Mouse (Mus musculus): ENCODE measurements around the gene Nell1.

Nell1 gene

DNA sequence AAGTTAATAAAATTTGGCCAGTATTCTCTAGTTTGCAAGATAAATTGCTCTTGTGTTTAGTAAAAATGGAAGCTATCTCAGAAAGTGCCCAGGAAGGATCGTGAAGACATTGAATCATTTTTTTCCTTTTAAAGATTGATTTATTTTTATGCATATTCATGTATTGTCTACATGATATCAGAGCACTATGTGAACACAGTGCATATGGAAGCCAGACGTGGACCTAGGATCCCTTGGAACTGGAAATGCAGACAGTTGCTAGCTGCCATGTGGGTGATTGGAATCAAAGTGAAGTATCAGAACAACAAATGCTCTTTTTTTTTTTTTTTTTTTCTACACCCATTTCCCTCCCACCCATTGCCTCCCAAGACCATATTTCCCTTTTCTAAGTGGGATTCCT, 79.0 kb downstream of the Nell1 start:
- no peak for DNase-seq

DNA sequence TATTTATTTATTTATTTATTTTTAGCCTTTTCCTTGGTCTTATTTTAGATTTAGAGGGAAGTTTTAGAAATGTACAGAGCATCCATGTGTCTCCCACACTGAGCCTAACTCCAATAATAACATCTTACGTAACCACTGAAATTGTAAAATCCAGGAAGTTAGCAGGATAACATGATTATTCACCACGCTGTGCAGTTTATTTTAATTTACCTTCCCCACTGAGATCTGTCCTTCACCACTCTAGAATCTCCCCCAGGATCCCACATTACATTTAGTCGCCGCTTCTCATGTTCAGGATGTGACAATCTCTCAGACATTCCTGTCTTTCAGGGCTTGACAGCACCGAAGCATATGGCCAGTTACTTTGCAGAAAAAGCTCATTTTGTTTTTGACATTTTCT, 119.8 kb downstream of the Nell1 start:
- no peak for DNase-seq

DNA sequence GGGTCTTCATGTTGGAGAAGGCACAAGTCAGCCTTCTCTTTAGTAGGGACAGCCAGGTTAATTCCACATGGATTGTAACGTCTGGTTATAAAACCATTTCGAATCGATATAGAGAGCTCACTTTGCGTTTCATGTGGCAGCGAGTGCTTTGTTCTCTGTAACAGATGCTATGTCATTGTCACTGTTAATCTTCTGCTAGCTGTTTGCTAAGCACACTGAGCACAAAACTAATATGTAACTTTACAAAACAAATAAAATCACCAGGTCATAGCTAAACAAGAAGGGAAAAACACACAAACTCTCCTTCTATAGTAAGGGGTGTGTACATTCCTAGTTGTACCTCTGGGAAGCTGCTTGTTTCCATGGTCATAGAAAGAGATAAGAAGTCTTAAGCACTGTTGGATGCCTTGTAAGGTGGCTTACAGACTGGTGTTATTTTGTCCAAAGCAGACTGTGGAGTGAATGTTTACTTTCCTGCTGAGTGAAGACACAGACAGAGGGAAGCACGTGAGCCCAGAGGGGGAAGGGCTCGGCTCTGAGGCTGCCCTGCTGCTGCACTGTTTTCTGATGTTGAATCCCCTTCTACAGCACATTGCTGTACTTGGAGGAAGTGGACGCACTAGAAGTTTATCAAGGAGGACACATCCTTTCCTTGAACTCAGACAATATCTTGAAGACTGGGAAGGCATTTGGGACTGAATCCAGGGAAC, 131.1 kb downstream of the Nell1 start:
- DNase-seq = no peak

DNA sequence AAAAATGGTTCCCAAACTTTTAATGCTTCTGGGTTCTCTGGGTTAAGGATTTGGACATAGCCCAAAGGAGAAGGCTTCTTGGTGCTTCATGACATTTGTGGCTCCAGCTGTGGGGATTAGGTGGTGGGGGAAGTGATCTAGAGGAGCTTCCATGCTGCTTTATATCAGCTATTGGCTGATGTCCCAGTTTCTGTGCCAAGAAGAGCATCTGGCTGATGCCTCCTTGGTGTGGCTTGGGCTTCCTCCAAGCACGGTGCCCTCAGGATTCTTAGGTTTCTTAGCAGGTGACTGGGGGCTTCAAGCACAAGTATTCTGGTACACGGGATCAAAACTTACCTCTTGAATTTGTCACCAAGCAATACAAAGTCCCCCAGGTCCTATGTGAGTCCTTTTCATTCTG, 132.6 kb downstream of the Nell1 start:
- no peak for DNase-seq

DNA sequence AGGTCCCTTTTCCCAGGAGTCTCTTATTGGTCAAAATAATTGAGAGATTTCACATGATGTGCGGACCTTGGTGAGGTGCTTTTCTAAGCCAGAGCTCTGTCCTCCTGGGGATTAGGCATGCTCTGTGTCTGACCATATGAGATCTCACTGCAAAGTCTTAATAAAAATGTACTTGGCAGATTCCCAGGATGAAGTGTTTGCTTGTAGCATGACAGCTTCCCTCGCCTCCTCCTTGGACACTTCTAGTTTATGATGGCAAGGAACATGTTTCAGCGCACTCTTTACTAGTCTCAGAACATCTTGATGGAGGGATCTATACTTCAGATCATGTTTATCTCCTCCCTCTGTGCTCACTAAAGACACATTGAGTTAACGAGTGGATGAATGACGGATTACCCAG, 143.7 kb downstream of the Nell1 start:
- DNase-seq = no peak

DNA sequence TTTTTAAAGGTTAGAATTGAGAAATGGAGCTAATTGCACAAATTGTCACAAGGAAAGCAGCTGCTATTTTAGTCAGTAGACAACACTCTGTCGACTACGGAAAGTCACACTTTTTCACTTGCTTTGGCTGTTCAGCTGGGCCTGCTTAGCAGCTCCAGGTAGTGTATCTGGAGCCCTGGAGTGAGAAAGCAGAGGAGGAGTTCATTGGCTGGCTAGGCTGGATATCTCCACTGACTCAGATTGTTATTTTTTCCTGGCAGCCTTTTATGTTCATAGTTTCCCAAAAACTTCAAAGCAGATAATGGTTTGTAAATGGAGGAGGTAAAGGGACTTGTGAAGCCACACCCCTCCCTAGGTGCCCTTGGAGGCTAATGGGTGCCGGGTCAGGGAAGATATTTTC, 163.0 kb downstream of the Nell1 start:
- no peak for DNase-seq

DNA sequence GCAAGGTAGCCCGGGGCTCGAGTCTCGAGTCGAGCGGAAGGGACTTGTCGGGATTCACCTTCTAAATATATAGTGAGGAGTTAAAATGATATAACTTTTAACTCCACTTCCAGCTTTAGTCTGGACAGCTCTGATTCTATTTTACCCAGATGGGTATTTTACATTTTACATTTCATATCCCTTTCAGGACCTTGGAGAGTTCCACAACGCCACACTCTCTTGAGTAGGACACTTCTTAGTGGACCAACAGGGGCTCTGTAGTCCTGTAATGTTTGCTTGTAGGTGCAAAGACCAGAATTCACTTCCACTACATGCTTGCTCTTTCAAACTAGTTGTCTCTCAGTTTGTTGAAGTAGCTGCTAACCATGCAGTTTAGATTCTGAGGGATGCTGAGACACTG, 174.7 kb downstream of the Nell1 start:
- no peak for DNase-seq

DNA sequence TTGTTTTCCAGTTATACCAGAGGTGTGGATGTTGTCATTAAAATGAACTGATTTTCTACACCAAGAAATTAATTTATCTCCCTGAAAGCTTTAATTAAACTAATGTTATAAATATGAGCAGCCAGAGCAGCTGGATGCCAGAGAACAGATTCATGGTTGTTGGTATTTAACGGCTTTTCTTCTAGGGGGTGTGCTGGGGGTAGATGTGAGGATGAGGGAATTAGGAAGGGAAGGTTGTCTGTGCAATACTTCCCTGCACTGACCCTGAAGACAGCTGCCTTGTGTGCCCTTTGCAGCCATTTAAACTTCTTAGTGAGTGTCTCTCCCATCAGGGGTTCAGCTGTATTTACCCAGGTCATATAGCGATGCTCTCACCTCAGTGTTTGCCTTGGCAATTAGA, 176.2 kb downstream of the Nell1 start:
- no peak for DNase-seq

DNA sequence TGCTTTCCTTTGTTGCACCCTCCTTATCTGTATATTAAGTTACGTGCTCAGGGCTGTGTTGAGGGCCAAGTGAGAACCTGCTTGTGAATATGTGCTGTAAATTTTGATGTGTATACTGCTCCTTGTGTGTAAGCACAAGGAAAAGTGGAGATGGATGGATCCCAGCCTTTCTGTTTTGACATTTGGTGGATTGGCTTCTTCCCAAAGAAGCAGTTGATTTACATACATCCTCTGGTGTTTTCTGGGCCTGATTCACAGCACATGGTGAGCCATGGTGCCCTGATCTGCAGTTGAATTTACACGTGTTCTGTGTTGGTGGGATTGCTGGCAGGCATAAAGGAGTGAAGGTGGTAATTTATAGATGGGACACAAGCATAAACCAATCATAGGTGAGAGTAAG, 179.0 kb downstream of the Nell1 start:
- no peak for DNase-seq

DNA sequence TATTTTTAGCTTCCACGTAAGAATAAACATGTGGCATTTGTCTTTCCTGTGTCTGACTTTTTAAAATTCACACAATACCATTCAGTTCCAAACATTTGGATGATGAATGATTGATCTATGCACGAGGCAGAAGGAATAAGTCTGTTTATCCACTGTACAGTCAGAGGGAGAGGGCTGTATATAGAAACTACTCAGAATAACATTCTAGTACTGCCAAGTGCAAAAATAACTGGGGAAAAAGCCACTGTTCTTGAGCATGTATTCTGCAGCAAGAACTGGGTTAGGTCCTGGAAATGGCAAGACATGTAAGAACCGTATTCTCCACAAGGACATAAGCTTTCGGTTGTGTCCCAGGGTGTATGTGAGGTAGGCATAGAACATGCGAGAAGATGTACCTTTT, 187.9 kb downstream of the Nell1 start:
- no peak for DNase-seq

DNA sequence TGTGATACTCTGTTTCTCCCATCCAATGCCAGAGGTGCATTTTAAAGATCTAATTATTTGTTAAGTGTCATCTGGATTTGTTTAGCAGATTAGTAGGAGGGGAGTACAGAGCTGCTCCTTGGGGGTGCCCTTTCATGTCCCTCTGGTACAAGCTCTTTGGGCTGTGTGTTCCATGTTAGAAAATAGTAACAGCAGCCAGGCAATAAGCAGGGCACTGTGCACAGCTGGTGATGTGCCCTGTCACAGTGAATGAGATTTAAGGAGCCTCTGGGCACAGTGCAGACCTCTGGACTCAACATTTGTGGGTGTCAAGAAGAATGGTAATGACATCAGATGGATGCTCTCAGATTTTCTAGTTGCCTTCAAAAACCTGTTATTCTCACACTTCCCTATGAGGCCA, 194.1 kb downstream of the Nell1 start:
- DNase-seq = no peak

DNA sequence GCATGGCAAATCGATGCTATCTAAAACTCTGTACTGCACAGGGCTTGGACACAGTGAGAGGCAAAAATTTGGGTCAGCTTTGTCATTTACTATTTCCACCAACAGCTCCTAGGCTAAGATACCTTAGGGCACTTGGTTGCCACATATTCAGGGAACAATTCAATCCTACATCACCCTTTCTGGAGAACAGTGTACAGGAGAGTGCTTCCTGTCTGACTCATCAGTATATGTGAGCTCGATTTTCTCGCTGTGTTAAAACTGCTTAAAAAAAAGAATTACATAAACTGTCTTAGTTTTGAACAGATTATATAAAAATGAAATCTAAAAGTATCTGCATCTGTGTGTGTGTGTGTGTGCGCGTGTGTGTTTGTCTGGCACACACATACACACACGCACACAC, 211.6 kb downstream of the Nell1 start:
- DNase-seq = no peak

DNA sequence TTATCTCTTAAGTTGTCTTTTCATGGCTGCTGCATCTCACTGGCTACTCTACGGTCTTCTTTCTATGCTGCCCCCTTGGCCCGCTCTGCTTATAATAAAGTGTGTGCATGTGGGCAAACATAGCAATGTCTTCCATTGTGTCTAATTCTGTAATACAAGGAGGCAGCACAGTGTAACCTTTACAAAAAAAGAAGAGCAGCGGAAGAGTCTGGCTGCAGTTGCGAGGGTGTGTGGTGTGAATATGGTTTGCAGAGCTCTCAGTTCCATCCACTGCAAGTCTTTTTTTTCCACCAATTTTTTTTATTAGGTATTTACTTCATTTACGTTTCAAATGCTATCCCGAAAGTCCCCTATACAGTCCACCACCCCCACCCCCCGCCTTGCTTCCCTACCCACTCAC, 219.3 kb downstream of the Nell1 start:
- no peak for DNase-seq

DNA sequence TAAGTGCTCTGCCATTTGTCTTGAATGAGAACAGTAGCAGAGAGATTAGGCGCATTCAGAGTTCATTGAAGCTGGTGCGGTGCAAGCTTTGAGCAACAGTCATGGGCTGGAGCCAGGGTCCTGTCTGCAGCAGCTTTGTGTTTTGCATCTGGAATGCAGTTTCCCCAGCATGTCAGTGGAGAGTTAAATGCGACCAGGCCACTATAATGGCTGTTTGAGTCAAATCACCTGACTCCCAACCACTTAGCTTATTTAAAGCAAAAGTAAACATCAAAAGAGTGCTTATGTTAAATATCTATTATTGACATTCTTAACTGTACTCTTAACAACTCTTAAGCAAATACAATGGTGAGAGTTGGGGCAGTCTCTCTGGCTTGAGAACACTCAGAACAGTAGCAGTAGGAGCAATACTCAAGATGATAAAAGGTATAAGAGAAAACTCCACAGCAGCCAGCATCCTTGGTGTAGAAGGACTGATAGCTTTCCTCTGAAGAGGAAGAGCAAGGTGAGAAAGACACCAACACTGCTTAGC, 220.5 kb downstream of the Nell1 start:
- no peak for DNase-seq

DNA sequence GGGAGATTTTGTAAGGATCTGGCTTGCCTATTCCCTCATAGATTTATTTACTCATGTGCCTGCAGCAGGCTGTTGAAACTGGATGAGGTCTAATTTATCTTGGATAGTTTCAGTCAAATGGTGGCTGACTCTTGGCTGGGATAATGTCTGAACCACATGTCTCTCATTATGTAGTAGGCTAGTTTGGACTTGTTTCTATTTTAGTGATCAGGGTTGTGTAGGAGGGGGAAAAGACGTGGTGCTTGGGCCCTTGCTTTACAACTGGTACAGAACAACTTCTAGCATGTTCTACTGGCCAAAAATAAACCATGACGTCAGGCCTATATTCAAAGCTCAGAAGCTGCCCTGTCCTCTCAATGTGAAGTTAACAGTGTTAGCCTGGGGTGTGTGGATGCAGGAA, 230.6 kb downstream of the Nell1 start:
- DNase-seq = no peak

DNA sequence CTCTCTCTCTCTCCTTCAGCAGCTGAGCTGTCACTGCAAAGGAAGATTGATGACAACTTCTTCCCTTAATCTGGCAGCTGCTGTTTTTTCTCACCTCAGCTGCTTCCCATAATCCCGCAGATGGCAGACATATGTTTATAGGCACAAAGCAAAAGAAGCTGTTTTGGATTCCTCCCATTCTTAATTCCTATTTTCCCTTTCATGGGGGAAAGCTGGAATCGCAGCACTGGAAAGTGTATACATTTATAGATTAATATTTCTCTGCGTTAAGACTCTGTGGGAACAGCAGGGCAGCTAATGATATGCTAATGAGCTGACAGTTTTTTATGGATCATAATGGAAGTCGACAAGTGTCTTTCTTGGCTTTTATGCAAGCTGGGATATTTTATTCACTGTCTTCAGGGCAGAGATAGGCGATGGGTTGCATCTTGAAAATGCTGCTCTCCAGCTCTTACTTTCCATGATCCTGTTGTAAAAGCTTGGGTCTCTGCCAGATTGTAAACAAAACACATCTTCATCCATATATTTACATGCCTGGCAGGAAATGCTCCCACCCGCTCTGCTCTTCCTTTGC, 236.1 kb downstream of the Nell1 start:
- no peak for DNase-seq

DNA sequence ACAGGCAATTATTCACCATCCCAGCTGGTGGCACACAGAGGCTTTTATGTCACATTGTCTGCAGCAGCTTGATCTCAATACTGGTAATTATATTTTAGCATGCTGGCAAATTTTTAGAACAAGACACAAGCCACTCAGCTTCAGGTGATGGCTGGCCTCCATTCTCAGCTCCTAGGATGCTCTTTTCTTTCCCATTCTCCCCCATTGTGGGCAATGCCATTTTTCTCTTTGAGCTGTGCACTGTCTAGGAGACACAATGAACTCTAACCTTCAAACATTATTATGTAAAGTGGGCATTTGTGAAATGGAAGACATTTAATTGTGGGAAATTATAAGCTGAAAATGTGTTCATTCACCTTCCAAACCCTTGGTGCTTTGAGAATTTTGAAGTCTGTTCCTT, 247.2 kb downstream of the Nell1 start:
- DNase-seq = no peak

DNA sequence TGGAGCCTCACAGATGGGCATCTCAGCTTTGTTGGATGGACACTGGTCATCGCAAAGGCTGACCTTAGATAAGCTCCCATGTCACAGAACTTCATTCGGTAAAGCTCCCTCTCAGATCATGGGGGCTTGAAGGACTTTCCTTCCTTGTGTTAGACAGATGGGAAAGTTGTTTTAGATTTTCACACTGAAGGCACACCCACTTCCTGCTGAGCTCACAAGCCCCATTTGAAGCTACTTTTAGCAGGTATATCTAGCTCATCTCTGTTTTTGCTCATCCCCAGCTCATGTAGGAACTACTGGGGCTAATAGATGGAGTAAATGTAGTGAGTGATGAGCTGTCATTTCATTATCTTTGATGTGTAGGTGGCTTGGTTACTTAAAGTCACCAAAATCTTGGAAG, 252.0 kb downstream of the Nell1 start:
- no peak for DNase-seq

DNA sequence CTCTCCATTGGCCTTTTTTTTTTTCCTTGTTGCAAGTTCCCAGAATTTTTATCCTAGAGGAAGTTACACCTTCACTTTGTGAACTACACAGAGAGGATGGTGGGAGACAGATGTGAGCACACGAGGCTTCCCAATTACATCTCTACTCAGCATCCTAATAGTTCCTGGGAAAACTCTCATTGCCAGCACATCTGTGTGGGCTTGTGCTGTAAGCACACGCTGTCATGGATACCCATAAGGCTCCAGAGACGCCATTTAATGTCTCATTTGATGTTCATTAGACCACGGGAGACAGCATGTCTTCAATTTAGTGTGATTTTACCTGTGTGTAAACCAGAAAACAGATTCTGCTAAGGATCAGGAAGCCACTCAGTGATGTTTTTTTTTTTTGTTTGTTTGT, 253.6 kb downstream of the Nell1 start:
- DNase-seq = no peak

DNA sequence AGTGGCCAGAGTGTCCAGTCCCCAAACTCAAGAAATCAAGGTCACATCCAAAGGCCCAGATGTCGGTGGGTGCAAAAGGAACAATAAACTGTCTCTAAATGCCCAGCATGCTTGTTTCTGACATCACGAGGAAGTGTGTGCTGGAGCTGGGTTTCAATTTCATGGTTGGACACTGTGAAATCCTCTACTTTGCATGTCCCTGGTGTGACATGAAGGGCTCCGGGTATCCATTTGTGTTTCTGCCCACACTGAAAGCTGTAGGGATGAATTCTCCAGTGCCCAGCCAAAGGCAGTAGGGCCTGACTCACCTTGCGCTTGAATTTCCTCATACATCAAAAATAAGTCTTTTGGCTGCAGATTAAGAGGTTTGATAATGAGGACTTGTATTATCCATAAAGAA, 266.5 kb downstream of the Nell1 start:
- no peak for DNase-seq

DNA sequence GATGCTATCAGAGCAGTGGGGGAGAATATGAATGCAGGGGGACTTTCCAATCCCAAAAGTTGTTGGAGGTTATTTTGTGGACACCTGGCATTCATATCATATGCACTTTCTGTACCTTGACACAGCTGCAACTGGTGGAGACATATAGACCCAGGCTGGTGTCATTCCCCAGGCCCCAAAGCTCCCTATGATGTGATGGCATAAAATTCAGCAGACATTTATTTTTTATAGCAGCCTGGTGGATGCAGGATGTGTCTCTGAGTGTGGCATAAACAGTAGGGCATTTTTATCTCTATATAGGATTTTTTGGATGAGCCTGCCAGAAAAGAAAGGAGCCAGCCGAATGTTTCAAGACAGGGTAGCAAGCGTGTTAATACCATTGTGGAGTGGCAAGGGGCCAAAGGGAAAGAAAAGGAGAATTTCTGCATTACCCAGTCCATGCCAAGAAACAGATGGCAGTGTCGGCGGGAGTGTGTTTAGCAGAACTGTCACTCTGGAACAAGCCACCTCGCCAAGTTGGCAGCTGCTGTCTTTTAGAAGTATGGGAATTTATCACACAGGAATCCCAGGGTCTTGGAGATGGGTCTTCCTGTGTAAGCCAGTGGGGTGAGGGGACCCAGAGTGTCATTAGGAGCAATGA, 267.1 kb downstream of the Nell1 start:
- DNase-seq = no peak

DNA sequence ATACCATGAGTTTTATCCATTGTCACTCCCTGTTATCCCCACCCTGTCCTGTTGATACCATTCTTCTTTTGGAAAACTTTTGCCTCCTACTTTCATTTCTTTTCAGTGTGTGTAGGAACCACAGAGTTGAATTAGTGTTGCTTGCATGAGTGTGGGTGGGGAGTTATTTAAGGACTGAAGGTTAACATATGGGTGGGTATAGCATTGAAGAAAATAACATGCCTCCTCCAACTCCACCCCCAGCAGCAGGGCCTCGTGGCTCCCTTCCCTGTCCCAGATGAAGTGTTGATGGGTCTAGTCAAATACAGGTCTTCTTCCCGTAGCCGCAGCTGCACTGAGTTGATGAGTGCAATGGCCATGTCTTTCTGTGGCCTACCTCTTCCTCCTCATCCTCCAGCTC, 278.5 kb downstream of the Nell1 start:
- DNase-seq = no peak

DNA sequence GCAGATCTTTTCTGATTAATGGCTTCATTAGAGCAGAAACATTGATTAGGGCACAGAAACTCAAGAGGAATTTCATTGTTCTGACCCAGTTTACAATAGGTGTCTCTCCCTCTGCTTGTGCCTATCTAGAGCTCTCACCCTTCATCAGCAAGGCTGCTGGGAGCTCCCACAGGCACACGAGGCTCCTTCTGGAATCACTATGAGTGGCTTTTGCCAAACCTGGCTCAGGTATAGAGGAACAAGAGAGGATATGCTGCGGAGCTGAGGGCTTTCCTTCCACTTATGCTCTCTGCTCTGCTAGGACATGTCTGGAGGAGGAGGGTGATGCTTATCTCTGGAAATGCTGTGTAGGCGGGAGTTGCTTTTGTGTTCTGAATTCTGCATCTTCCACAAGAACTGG, 285.4 kb downstream of the Nell1 start:
- no peak for DNase-seq

DNA sequence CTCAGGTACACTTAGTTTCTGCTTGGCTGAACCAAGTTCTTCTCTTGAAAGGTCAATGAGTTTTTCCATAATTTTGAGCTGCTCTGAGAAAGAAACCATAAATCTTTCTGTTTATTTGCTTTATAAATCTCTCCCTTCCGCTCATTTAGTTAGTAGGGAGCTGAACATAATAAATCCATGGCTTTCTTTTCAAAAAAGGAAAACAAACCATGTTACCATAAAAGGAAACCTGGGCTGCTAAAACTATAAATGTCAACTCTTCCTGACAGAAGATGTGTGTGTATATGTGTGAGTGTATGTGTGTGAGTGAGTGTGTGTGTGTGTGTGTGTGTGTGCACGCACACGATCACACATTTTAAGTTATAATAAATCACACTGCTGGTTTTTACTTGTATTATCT, 320.8 kb downstream of the Nell1 start:
- no peak for DNase-seq

DNA sequence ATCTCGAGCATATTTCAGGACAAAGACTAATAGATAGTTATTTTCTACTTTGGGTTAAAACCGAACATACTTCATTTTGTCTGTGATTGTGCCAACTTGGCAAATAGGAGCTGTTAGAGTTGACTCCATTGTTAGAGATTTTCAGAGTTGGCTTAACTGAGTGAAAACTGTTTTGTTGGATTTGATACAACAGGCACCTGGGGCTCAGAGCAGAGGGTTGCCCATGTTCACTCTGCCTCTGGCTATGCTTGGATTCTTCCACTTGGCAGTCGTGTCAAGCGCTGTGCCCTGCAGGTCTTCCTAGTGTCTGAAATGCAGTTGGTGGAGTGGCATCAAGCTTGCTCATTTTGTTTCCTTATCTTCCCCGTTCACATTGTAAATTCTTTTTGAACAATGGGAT, 363.6 kb downstream of the Nell1 start:
- DNase-seq = no peak

All from thymus, postnatal 4 days (tissue).